Mouse (Mus musculus): ENCODE results near the gene Fbxl14.
"Not testable (repeated sequence)": the region's sequence is repeated elsewhere in the genome, so short reads cannot be mapped to it uniquely, and the experiment has no call there.

Fbxl14 gene

GRCm38 (mm10) chr6:119479343-119479875 is at the start of gene Fbxl14:
Gene Fbxl14, plus strand, starts transcription at chr6:119479668.
- DNase-seq (ENCODE audit: low spot score), result no peak

- no peak for DNase-seq (ENCODE audit: low spot score)
Observed at GRCm38 (mm10) chr6:119430508-119430907, 49.0 kb upstream of the Fbxl14 start.

- DNase-seq (ENCODE audit: low spot score), result no peak
Observed at GRCm38 (mm10) chr6:119431751-119432324, 47.6 kb upstream of the Fbxl14 start.

- DNase-seq (ENCODE audit: low spot score), result no peak
Observed at GRCm38 (mm10) chr6:119434394-119434793, 45.1 kb upstream of the Fbxl14 start.

- no peak for DNase-seq (ENCODE audit: low spot score)
Observed at GRCm38 (mm10) chr6:119437894-119438761, 41.3 kb upstream of the Fbxl14 start.

GRCm38 (mm10) chr6:119442729-119443128 is 36.7 kb upstream of the Fbxl14 start:
- DNase-seq (ENCODE audit: low spot score), result not testable (repeated sequence)

GRCm38 (mm10) chr6:119443742-119444645 is 35.5 kb upstream of the Fbxl14 start:
- DNase-seq (ENCODE audit: low spot score), result peak; percentile 55

GRCm38 (mm10) chr6:119445671-119446607 is 33.5 kb upstream of the Fbxl14 start:
- DNase-seq (ENCODE audit: low spot score), result no peak

- DNase-seq (ENCODE audit: low spot score), result peak; percentile 46
Observed at GRCm38 (mm10) chr6:119448321-119449059, 31.0 kb upstream of the Fbxl14 start.

- peak; percentile 50 for DNase-seq (ENCODE audit: low spot score)
Observed at GRCm38 (mm10) chr6:119449060-119449499, 30.4 kb upstream of the Fbxl14 start.

GRCm38 (mm10) chr6:119450965-119451943 is 28.2 kb upstream of the Fbxl14 start:
- no peak for DNase-seq (ENCODE audit: low spot score)

GRCm38 (mm10) chr6:119451981-119452499 is 27.4 kb upstream of the Fbxl14 start:
- peak; percentile 34 for DNase-seq (ENCODE audit: low spot score)

- no peak for DNase-seq (ENCODE audit: low spot score)
Observed at GRCm38 (mm10) chr6:119458166-119458565, 21.3 kb upstream of the Fbxl14 start.

GRCm38 (mm10) chr6:119459041-119459440 is 20.4 kb upstream of the Fbxl14 start:
- DNase-seq (ENCODE audit: low spot score), result no peak

- no peak for DNase-seq (ENCODE audit: low spot score)
Observed at GRCm38 (mm10) chr6:119460391-119460790, 19.1 kb upstream of the Fbxl14 start.

GRCm38 (mm10) chr6:119466161-119466560 is 13.3 kb upstream of the Fbxl14 start:
- no peak for DNase-seq (ENCODE audit: low spot score)

- no peak for DNase-seq (ENCODE audit: low spot score)
Observed at GRCm38 (mm10) chr6:119466921-119467784, 12.3 kb upstream of the Fbxl14 start.

- no peak for DNase-seq (ENCODE audit: low spot score)
Observed at GRCm38 (mm10) chr6:119467785-119468059, 11.7 kb upstream of the Fbxl14 start.
